Mouse (Mus musculus) cerebellum, adult 2 months (tissue): ENCODE data around the gene Rcvrn. TPM values are rescaled to one million over a fixed set of nuclear protein-coding genes. Genes with fewer than 3 reads are reported as not detected.

Experiments used
- DNase-seq, 2 experiments: peaks; one replicate each; pipeline ENCODE4 v3.0.0; 2021
- H3K27ac ChIP-seq: fragments of 200-500 bp; 2 replicates; pipeline ENCODE4 v1.5.1; 2012; ENCODE audit warnings: low read length, control low read depth, inconsistent platforms; ENCODE audit not compliant: insufficient read depth
- H3K27me3 ChIP-seq: fragments of 200-500 bp; 2 replicates; pipeline ENCODE4 v1.6.1; 2012; ENCODE audit warnings: inconsistent platforms, mild to moderate bottlenecking, low read length, moderate library complexity; ENCODE audit not compliant: control insufficient read depth, insufficient read depth
- H3K4me1 ChIP-seq: fragments of 200-500 bp; 2 replicates; pipeline ENCODE4 v1.6.1; 2011; ENCODE audit warnings: low read length; ENCODE audit not compliant: control insufficient read depth, insufficient read depth
- H3K4me3 ChIP-seq: fragments of 200-500 bp; replicated peaks from 2 replicates; pipeline ENCODE3; 2011; ENCODE audit warnings: mild to moderate bottlenecking, low read depth, low read length, control low read depth; ENCODE audit not compliant: insufficient read depth
- CTCF ChIP-seq: fragments of 200-500 bp; IDR thresholded peaks from 2 replicates; pipeline ENCODE4 v1.5.1; 2011; ENCODE audit warnings: low read depth, mild to moderate bottlenecking, control low read depth, low read length, moderate library complexity, borderline replicate concordance; ENCODE audit not compliant: insufficient read depth
- POLR2A ChIP-seq: fragments of 200-500 bp; IDR thresholded peaks from 2 replicates; pipeline ENCODE4 v1.6.1; 2011; ENCODE audit warnings: low read length, control low read depth, borderline replicate concordance; ENCODE audit not compliant: insufficient read depth
- WGBS: fragments of 180-500 bp; shearing (Covaris S2); methylation state at CpG from one replicate; pipeline ENCODE4 v1.1.7; 2018; 5-methylcytosine and 5-hydroxymethylcytosine counted together
- polyA plus RNA-seq: library from polyadenylated mRNA; depleted of rRNA; stranded (reverse); fragments of >200 nt; gene quantifications from 2 replicates; pipeline ENCODE4 v1.2.3, GENCODE M21; 2012; rRNA removed

Rcvrn gene
- polyA plus RNA-seq, 1 experiment = 0.41 TPM

GRCm38 (mm10) chr11:67738846-67739490 is 43.8 kb downstream of the Rcvrn start:
- Histone ChIP-seq H3K27ac (no peak overlapping the region), H3K4me1 (no peaks in the 10 kb centered on the region), H3K4me3 (no peak overlapping the region), H3K27me3 (no peaks in the 10 kb centered on the region)
- no peak for TF ChIP-seq CTCF
- no peak for TF ChIP-seq POLR2A
- 80% methylated on average over 5 of the region's 5 CpGs for WGBS
- no peak for DNase-seq

GRCm38 (mm10) chr11:67741569-67741968 is 46.4 kb downstream of the Rcvrn start:
- Histone ChIP-seq H3K4me3 (no peak overlapping the region), H3K27me3 (no peaks in the 10 kb centered on the region), H3K4me1 (no peaks in the 10 kb centered on the region), H3K27ac (no peak overlapping the region)
- no peak for TF ChIP-seq CTCF
- no peak for TF ChIP-seq POLR2A
- DNase-seq = no peak

Other genes with a start within 250 kb of the Rcvrn start
- gene Gas7, start 239.9 kb upstream of the Rcvrn start, polyA plus RNA-seq = 182 and 239 TPM in 2 replicates
- gene Glp2r, start 75.8 kb downstream of the Rcvrn start, polyA plus RNA-seq = 0.03 TPM in 2 replicates
- gene Gsg1l2, start 79.3 kb downstream of the Rcvrn start, polyA plus RNA-seq = not detected in 2 replicates
- 0.10 TPM in 1 of 2 replicates, not detected in the other for gene Dhrs7c, start 102.9 kb downstream of the Rcvrn start, polyA plus RNA-seq
- gene Usp43, start 226.8 kb downstream of the Rcvrn start, polyA plus RNA-seq = 0.44 and 0.70 TPM in 2 replicates